Mouse (Mus musculus) layer of hippocampus, adult 8-10 months (tissue): ENCODE measurements around the gene Tecpr1. TPM values are rescaled to one million over a fixed set of nuclear protein-coding genes. Genes with fewer than 3 reads are reported as not detected.
A peak's percentile ranks its signal among the peaks of the same experiment; 100 is the strongest.

ENCODE experiments used
- DNase-seq, 2 experiments: peaks; one replicate each; pipeline ENCODE4 v3.0.0; 2022; ENCODE audit warnings: low spot score in 2 of 2
- total RNA-seq, 4 experiments: library from RNA; stranded (reverse); gene quantifications; 2 replicates each; pipeline ENCODE4 v1.2.4; 2022

Gene Tecpr1
- total RNA-seq: 100 to 1,000 TPM; 103 to 120 (median 109) TPM

GRCm38 (mm10) chr5:144223503-144223862 lies at the start of gene Tecpr1:
Gene Tecpr1, minus strand, starts transcription at chr5:144223615.
- peak; percentile 93 to 94 for DNase-seq

- DNase-seq: no peak
Measured at GRCm38 (mm10) chr5:144271772-144272171, 48.4 kb upstream of the Tecpr1 start.

- DNase-seq: no peak
Measured at GRCm38 (mm10) chr5:144271118-144271517, 47.7 kb upstream of the Tecpr1 start.

DNA sequence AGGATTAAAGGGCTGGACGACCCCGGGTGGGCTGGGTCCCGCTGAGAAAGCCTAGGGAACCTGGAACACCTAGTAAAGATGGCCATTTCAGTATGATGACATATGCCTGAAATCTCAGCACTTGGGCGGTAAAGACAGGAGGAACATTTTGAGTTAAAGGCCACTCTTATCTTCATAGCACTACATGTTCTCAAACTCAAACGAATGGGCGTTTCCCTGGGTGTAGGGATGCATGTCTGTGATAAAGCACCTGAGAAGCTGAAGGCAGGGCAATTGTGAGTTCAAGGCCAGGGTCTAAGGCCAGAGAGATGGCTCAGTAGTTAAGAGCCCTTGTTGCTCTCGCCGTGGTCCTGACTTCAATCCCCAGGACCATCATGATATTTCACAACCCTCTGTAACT lies 47.0 kb upstream of the Tecpr1 start:
- no peak for DNase-seq

DNA sequence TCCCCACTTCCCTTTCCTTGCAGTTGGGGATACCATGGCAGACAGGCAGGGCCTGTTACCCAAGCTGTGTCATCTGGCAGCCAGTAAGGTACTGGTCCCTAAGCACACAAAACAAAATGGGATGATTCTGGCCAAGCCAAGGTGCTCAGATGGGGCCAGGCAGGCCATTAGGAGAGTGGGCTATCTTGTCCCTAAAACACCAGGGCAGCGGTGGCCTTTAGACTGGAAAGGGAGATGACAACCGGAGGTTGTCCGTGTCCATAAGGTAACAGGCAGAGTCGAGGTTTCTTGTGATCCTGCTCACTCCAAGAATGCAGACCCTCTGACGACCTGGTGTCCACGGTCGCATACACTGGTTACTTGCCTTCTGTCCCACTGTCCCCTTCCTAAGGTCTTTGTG lies 46.5 kb upstream of the Tecpr1 start:
- no peak for DNase-seq

DNA sequence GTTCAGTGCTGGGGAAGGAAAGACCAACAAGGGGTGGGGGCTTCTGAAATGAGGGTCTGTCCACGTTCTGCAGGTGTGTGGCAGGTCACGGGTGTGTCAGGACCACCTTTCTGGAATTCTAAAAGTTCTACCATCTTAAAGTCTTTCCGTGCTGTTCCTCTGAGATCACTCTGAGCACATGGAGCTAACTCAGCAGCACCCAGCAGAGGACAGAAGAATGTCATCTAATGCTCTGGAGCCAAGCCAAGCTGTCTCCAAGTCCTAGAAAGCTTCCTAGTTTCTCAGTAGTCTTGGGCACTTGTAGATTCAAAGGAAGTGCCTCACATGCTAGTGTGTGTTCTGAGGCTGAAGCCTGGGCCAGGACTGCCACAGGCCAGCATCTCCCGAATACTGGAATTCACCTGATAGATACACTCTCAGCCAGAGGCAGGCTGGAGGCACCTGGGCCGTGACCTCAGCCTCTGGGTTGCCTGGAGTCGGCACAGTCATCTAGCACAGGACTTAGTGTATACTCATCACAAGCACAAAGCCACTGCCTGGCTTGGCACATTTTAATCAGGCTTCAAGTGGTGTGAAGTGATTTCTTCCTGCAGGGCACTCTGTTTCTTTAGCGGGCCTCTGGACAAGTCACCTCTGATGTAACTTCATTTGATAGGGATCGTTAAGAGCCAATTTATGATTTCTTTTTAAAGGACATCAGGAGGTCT lies 44.3 kb upstream of the Tecpr1 start:
- DNase-seq: no peak

- DNase-seq: no peak
Measured at GRCm38 (mm10) chr5:144263496-144263895, 40.1 kb upstream of the Tecpr1 start.

DNA sequence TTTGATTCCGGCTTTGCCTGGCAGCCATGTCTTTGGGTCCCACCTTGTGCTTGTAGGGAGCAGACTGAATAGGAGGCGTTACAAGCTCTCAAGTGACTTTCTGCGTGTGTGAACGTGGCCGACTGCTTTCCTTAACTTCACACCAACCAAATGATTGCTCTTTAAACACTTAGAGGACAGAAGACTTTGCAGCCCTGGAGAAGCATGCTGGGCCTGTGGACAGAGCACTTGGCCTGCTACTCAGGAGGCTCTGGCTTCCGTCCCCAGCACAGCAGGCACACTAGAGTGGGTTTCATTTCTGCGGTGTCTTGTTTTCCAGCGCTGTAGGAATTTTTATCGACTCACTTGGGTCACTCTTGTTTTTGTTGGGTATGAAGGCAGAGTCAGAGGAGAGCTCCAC lies 39.7 kb upstream of the Tecpr1 start:
- no peak for DNase-seq

- DNase-seq: no peak
Measured at GRCm38 (mm10) chr5:144261829-144262228, 38.4 kb upstream of the Tecpr1 start.

GRCm38 (mm10) chr5:144261309-144261708 lies 37.9 kb upstream of the Tecpr1 start:
- no peak for DNase-seq

DNA sequence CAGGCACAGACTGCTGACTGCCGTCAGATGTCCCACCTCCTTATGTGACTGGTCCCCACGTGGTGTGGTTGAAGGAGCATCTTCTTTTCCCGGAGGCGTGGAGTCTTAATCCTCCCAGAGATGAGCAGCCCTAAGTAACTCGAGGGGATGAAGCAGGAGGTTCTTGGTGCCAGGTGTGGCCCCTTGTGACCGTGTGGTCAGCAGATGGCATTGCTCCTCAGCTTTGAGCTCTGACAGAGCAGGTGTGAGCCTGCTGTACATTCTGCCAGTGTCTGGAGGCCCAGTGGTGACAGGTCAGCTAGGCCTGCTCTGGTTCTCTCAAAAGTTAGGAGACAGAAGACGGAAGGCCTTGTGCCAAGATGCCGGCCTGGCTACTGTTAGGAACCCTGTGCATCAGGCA lies 37.0 kb upstream of the Tecpr1 start:
- DNase-seq: no peak

DNA sequence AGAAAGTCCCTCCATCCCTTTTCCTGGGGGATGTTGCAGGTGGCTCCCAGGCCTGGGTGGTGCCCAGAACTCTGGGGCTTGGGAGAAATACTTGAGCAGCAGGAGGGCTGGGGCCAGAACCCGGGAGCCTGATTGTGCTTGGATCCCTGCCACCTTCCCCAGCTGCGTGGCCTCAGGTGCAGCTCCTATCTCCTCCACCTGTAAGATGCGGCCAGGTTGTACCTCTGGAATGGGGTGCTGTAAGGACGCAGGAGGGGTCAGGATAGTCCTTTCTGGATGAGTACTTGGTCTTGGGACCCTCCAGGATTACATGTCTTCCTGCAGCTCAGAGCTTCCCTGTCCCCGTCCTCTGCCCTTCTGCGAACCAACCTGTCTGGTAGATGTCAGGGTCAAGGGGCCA lies 35.8 kb upstream of the Tecpr1 start:
- no peak for DNase-seq

GRCm38 (mm10) chr5:144258687-144259086 lies 35.3 kb upstream of the Tecpr1 start:
- no peak for DNase-seq

DNA sequence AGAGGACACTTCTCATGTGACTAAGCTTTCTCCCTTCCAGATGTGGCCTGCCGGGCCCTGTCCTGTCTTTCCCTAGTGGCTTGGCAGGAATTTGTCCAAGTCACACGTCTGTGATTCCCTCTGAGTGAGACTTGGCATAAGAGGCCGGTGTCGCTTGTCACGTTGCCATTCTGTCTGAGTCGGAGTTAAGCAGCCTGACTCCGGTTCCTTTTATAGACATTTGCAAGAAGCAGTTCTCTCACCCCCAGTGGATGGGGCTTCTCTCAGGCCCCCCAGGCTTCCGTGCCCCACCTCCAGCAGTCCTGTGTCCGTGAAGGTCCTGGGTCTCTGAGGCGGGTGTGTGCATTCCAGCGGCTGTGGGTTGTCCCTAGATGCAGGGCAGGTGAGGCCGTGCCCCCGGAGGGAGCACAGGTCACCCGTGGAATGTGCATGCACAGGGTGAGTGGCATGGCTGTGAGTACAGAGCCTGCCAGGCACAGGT lies 34.8 kb upstream of the Tecpr1 start:
- DNase-seq: no peak

DNA sequence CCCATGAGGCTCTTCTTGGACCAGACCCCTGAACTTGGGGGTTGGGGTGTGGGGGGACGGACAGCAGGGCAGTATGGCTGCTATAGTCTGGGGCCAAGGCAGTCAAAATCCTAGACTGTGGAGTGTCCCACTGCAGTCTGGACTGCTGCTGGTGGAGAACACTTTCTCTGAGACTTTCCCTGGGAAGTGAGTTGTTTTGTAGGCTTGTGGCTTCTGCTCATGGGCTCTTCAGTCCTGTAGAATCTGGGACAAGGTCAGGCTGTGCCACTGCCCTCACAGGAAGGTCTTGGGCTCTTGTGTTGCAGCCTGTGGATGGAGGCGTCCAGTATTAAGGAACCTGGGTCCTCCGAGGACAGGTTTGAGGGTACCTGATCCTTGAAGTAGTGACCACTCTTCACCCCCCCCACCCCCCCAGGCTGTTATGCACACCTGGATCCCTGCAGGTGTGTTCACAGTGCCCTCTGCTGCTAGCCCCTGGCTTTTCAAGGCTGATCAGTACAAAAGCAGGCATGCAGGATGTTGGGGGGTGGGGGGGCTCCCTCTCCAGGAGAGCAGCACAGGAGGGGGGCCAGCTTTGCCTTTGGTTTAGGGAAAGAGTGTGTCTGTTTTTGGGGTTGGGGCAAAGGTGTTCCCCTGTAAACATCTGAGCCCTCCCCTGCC lies 34.2 kb upstream of the Tecpr1 start:
- no peak for DNase-seq

GRCm38 (mm10) chr5:144256888-144257287 lies 33.5 kb upstream of the Tecpr1 start:
- no peak for DNase-seq

DNA sequence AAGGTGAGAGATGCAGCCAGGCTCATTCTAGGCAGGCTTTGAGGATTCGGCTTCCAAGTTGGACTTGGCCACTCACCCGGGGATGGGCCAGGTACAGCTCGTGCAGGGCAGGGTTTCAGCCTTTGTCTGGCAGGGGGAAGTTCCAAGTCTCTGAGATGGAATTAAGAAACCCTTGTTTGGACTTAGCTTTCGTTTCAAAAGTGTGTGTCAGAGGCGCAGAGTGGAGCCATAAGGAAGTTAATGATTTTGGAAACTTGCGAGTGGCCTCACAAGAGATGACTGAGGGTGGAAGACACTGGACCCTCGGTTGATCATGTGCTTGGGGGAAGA lies 33.1 kb upstream of the Tecpr1 start:
- DNase-seq: no peak

DNA sequence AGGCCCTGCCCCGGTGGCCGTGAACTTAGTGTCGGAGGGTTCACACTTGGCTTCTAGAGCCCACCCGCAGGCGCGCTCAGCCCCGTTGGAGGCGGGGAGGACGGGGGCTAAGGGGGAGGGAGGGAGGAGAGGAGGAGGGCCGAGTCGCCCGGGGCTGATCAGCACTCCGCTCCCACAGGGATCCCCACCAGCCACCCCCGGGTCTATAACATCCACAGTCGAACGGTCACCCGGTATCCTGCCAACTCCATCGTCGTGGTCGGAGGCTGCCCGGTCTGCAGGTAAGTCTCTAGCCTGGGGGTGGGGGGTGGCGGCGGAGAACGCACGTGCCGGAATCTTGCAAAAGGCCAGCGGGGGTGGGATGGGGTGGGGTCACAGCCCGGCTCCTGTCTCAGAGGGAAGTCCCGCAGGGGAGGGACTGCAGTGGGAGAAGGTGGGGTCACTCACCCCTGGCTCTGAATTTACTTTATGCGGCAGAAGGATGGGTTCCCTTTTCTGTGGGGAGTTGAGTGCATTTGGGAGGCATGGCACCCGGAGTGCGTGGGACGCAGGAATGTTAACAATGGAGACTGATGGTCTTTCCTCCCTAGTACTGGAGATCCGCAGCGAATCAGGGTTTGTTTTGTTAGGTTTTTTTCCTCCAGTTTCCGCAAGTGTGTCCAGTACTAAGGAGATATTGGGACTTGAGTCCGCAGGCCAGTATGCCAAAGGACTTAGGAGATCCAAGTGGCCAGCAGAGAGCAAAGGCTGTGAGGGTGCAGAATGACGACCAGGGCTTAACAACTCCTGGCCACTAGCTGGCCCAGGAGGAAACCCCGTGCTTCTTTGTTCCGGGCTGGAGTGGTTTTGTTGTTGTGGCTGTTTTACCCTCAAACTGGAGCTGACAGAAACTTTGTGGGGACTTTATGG lies 32.5 kb upstream of the Tecpr1 start:
- DNase-seq: peak in 1 of 2 experiments; percentile 42

DNA sequence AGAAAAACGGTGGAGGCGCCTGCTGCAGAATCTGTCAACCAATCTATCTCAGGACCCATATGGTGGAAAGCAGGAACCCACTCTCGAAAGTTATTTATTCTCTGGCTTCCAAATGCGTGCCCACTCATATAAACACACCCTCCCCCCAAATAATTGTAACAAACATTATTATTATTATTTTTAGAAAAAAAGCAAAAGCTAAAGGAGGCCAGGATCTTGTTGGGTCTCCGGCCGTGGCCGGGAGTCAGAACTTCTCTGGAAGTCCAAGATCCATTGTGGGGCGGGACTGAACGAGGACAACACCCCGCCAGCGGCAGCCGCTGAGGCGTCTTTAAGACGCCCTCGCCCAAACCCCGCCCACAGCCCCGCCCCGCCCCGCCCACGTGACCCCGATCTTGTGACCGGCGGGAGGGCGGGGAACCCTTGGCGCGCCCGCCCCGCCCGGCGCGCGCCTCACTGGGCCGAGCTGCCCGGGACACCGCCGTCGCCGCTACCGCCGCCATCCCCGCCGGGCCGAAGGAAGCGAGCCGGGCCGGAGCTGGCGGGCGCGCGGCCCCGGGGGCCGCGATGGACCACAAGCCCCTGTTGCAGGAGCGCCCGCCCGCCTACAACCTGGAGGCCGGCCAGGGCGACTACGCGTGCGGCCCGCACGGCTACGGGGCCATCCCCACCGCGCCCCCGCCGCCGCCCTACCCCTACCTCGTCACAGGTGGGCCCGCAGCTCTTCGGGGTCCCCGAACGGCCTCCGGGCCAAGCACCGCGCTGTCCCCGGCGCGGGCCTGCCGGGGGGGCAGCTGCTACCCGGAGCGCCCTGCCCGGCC lies 31.6 kb upstream of the Tecpr1 start:
- DNase-seq: peak; percentile 63 to 70

- no peak for DNase-seq
Measured at GRCm38 (mm10) chr5:144254122-144254810, 30.9 kb upstream of the Tecpr1 start.

DNA sequence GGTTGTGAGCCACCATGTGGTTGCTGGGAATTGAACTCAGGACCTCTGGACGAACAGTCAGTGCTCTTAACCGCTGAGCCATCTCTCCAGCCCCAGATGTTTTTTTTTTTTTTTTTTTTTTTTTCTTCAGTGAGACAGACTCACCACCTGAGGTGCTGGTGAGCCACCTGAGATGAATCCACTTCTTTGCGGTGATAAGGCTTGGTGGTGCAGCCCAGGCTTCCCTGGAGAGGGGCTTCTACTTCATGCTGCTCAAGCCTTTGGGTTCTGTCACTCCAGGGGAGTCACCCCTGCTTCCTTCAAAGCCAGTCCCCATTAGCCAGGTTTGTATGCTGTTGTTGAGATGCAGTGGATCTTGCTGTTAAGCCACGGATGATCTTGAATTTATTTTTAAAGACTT lies 29.8 kb upstream of the Tecpr1 start:
- no peak for DNase-seq
